Mouse (Mus musculus) CD4-positive helper T cell, adult 2 months (primary cell): Measurements from ENCODE around the gene A130010J15Rik.

Experiments
- DNase-seq: peaks from one replicate; pipeline ENCODE4 v3.0.0-alpha.2; 2012; ENCODE audit warnings: low read depth, missing footprints, low spot score

The A130010J15Rik gene

DNA sequence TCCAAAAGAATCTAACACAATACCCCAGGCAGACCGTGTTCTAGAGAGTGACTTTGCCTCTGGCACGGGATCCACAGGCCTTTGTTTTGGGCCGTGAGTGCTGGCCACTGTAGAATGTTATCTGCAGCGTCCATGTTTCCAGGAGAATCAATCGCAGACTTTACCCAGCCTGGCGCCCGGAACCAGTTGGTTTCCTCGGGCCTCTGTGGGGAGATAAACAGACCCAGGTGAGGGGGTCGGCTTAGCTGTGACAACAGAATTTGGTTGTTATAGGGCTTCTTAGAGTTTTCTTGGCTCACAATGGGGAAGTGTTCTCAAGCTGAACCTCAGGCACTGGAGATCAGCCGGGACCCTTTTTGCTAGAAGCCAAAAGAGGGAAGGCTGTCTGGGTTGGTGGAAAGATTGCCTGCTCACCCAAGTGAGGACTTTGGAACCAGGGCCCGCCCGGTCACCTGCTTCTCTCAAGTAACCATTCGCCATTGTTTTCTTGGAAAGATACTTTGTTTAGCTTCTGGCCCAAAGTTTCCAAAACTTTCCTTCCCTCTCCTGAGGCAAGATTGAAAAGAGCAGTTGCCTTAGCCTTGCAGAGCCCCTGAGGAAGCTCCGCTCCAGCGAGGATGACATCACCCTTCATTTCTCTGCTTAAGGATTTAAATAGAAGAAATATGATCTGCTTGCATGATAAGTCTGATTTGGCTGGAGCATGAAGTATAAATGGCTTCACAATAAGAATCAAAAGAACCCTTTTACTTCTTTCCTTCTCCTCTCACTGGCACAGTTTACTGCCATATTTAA, 11.3 kb upstream of the A130010J15Rik start:
- no peak for DNase-seq

GRCm38 (mm10) chr1:193157111-193157492, 10.7 kb upstream of the A130010J15Rik start:
- DNase-seq: no peak

- no peak for DNase-seq
These were observed 8.7 kb upstream of the A130010J15Rik start for GRCm38 (mm10) chr1:193159163-193159562.

GRCm38 (mm10) chr1:193159613-193160012, 8.2 kb upstream of the A130010J15Rik start:
- peak; percentile 24 for DNase-seq

DNA sequence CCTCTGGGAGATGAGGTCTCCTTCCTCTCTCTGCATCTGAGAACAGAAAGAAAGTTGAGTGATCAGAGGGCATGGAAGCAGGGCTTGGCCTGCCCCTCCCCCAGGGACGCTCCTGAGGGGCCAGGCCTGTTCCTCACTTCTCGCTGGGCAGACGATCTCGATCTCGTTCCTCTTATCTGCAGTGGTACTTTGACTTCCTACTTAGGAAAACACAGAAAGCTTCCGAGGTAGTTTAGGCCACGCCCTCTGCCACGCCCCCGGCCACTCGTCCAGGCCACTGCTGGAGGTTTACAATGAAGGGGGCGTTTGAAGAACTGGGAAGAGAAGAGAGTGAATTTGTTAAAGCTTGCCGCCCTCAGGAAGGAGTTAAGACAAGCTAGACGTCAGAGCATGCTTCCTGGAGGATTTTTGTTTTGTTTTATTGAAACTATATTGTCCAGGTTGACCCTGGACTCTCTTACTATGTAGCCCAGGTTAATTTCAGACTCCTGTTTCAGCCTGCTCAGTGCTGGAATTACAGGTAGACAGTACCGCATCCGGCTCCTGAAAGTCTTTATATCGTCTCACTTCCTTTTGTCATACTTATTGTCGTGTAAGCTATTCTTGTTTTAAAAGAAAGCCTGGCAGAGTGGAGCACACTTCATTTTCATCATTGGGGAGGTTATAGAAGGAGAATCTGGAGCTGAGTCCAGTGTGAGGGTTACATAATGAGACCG, 7.4 kb upstream of the A130010J15Rik start:
- peak; percentile 70 for DNase-seq

DNA sequence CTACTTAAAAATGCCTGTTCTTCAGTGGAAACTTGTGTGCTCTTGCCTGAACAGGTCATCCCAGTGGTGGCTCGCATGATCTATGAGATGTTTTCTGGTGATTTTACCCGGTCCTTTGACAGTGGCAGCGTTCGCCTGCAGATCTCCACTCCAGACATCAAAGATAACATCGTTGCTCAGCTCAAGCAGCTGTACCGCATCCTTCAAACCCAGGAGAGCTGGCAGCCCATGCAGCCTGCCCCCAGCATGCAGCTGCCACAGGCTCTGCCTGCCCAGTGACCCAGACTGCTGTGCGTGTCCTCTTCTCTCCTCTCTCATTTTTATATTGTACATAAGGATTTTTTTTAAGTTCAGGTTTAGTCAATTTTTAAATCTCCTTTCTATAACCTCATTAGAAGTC, 1.4 kb downstream of the A130010J15Rik start:
- DNase-seq: no peak

- DNase-seq: peak; percentile 77
These were observed 2.0 kb downstream of the A130010J15Rik start for GRCm38 (mm10) chr1:193169856-193170255.

DNA sequence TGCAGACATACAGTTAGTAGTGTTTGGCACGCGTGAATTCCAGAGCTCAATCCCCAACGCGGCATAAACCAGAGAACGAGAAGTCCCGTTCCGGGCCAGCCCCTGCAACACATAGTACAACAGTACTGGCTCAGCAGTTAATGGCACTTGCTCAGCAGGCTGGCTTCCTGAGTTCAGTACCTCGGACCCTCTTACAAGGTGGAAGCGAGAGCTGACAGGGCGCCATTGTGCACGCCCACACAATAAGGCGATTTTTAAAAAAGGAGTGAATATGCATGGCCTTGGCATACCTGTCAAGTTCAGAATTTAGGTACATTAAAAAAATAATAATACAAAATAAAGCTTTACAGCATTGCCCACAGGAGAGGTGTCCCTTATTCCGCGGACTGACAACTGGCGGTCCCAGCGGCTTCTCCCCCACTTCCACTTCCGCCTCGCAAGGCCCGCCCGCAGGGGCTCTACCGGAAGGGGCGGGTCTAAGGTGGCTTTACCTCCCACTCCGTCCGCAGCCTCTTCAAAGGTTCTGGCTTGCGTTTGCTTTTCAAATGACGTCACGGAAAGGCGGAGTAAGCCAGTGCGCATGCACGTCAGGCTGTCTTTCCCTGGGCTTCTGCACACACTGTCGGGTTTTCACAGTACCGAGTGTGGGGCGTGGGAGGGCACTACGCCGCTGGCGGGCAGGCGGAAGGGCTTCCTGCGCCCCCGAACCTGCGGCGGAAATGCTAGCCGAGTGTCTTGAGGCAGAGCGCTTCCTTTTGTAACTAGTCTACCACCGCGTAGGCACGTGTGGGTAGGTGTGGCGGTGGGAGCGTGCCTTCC, 5.4 kb downstream of the A130010J15Rik start:
- DNase-seq: peak; percentile 100

DNA sequence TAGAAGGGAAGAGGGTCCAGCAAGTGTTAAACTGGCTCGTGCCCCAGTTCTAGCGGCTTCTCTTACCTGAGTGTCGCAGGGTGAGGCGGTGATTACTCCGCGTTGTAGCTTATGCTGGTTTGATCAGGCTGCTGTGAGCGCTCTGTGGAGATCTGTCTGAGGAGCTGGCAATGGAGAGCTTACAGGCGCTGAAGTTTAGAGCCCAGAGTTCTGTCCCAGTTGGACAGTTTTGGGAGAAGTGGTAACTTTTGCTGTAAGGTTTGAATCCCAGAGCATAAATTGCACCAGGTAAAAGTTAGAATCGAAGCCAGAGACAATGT, 5.9 kb downstream of the A130010J15Rik start:
- DNase-seq: no peak

- no peak for DNase-seq
These were observed 6.4 kb downstream of the A130010J15Rik start for GRCm38 (mm10) chr1:193174143-193174733.

DNA sequence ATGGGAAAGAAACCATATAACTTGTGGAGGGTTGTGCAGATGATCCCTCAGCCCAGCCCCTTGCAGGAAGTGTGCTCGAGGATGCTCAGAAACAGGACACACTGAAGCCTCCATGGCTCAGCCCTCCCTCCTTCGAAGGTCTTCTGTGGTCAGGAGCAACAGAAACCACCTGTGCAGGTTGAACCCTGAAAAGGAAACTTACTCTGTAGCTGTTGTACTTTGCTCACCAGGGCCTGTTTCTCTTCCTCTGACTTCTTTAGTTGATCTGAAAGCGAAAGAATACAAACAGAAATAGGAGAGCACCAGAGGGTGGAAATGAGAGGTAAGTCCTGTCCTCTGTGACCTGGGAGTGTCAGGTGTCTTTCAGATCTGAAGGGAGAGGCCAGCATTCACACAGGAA, 13.3 kb downstream of the A130010J15Rik start:
- peak; percentile 68 for DNase-seq

DNA sequence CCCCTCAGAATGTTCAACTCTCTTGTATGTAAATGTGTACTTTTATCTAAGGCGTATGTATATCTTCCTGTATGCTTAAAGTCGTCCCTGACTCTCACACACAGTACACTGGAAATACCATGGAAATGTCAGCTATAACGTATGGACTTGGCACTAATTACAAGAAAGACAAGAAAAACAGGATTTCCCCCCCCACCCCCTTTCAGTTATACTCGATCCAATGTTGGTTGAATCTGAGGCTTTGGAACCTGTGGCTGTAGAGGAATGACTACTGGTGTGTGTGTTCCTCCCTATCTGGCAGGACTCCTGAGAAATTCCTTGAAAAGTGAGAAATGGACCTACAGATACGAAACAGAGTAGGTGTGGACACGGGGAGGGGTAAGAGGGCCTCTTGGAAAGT, 20.4 kb downstream of the A130010J15Rik start:
- no peak for DNase-seq

DNA sequence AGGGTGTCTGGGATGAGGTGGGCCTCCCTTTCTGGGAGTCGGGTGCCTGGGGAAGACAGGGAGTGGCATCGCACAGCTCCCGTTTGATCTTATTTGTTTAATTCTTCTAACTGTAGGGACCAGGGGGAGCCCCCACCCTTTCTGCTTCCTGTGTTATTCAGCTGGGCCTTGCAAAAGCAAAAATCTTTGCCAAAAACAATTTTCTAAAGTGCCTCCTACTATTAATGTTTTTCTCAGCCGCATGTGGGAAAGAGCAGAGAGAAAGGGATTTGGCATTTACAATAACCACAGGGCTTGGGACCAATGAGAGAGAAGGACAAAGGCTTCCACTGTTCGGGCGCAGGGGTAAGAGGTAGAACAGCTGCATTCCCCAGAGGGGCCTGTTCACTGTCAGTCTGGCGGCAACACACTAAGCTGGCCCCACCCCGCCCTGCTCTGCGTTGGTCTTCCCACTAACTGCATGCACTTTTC, 21.3 kb downstream of the A130010J15Rik start:
- peak; percentile 70 for DNase-seq

DNA sequence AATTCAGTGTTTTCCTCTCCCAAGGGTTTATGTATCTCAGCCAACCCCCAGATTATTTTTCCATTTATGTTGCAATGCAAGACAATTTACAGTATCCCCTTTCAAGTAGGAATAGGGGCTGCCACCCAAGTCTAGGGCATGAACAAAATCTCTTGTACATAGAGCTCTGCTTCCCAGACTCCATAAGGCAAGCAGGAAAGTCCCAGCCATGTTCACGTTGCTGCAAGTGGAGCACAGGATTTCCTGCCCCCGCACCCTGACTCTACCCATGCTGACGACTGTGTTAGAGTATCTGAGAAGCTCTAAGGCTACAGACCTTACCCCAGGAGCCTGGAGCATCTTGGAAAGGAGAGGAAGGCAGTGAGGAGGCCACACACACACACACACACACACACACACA, 21.9 kb downstream of the A130010J15Rik start:
- peak; percentile 29 for DNase-seq

- peak; percentile 16 for DNase-seq
These were observed 23.9 kb downstream of the A130010J15Rik start for GRCm38 (mm10) chr1:193191675-193192283.

GRCm38 (mm10) chr1:193194416-193195140, 26.7 kb downstream of the A130010J15Rik start:
- DNase-seq: no peak

- no peak for DNase-seq
These were observed 27.4 kb downstream of the A130010J15Rik start for GRCm38 (mm10) chr1:193195169-193195810.

- no peak for DNase-seq
These were observed 29.8 kb downstream of the A130010J15Rik start for GRCm38 (mm10) chr1:193197494-193198205.

DNA sequence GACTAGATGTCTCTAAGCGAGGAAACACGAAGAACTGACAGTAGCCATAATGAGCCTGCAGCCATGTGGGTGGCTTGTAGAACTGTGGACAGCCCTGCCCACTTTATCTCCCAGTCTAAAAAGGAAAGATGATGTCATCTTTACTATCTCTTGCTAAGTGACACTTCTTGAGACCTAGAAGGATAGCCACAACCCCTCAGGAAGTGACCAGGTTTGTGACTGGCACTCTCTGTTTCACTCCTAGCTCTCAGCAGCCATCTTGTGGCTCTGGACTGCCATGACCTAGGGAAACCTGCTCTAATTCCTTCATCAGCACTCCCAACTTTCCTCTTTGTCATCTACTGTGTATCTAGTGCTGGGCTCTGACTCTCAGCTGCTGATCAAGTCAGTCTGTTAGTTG, 30.5 kb downstream of the A130010J15Rik start:
- DNase-seq: peak; percentile 46
